Mouse (Mus musculus): ENCODE measurements at regions not wholly inside any gene's neighbourhood (a gene's known extent, or its start where the extent isn't known, plus 50 kb on each side); places are given as distances from the start of the nearest gene placed in this dataset.

- no peak for ATAC-seq (replicated peaks; ENCODE audit: insufficient number of reproducible peaks, low FRiP score, low TSS enrichment, poor library complexity, severe bottlenecking)
Measured at GRCm38 (mm10) chr4:105365076-105365475, 207.9 kb downstream of the Plpp3 start.

GRCm38 (mm10) chr4:105376591-105376990, 219.4 kb downstream of the Plpp3 start:
- ATAC-seq (replicated peaks; ENCODE audit: insufficient number of reproducible peaks, low FRiP score, low TSS enrichment, poor library complexity, severe bottlenecking) = no peak

GRCm38 (mm10) chr4:105377469-105378187, 220.5 kb downstream of the Plpp3 start:
- ATAC-seq (replicated peaks; ENCODE audit: insufficient number of reproducible peaks, low FRiP score, low TSS enrichment, poor library complexity, severe bottlenecking) = no peak

- no peak for ATAC-seq (replicated peaks; ENCODE audit: insufficient number of reproducible peaks, low FRiP score, low TSS enrichment, poor library complexity, severe bottlenecking)
Measured at GRCm38 (mm10) chr4:105384826-105385225, 227.7 kb downstream of the Plpp3 start.

- no peak for ATAC-seq (replicated peaks; ENCODE audit: insufficient number of reproducible peaks, low FRiP score, low TSS enrichment, poor library complexity, severe bottlenecking)
Measured at GRCm38 (mm10) chr4:105385481-105385880, 228.3 kb downstream of the Plpp3 start.

GRCm38 (mm10) chr4:105390378-105390777, 233.2 kb downstream of the Plpp3 start:
- ATAC-seq (replicated peaks; ENCODE audit: insufficient number of reproducible peaks, low FRiP score, low TSS enrichment, poor library complexity, severe bottlenecking) = no peak

GRCm38 (mm10) chr4:105394366-105394765, 237.2 kb downstream of the Plpp3 start:
- no peak for ATAC-seq (replicated peaks; ENCODE audit: insufficient number of reproducible peaks, low FRiP score, low TSS enrichment, poor library complexity, severe bottlenecking)

GRCm38 (mm10) chr4:105397451-105397850, 240.3 kb downstream of the Plpp3 start:
- no peak for ATAC-seq (replicated peaks; ENCODE audit: insufficient number of reproducible peaks, low FRiP score, low TSS enrichment, poor library complexity, severe bottlenecking)

GRCm38 (mm10) chr4:105402021-105402420, 244.9 kb downstream of the Plpp3 start:
- no peak for ATAC-seq (replicated peaks; ENCODE audit: insufficient number of reproducible peaks, low FRiP score, low TSS enrichment, poor library complexity, severe bottlenecking)

- ATAC-seq (replicated peaks; ENCODE audit: insufficient number of reproducible peaks, low FRiP score, low TSS enrichment, poor library complexity, severe bottlenecking) = no peak
Measured at GRCm38 (mm10) chr4:105403169-105403568, 246.0 kb downstream of the Plpp3 start.

GRCm38 (mm10) chr4:105403686-105404085, 246.5 kb downstream of the Plpp3 start:
- no peak for ATAC-seq (replicated peaks; ENCODE audit: insufficient number of reproducible peaks, low FRiP score, low TSS enrichment, poor library complexity, severe bottlenecking)

- ATAC-seq (replicated peaks; ENCODE audit: insufficient number of reproducible peaks, low FRiP score, low TSS enrichment, poor library complexity, severe bottlenecking) = no peak
Measured at GRCm38 (mm10) chr4:105405728-105406127, 248.6 kb downstream of the Plpp3 start.

GRCm38 (mm10) chr4:105406786-105407464, 249.8 kb downstream of the Plpp3 start:
- ATAC-seq (replicated peaks; ENCODE audit: insufficient number of reproducible peaks, low FRiP score, low TSS enrichment, poor library complexity, severe bottlenecking) = no peak

- no peak for ATAC-seq (replicated peaks; ENCODE audit: insufficient number of reproducible peaks, low FRiP score, low TSS enrichment, poor library complexity, severe bottlenecking)
Measured at GRCm38 (mm10) chr4:105408896-105409295, 251.7 kb downstream of the Plpp3 start.

GRCm38 (mm10) chr4:105417166-105417565, 260.0 kb downstream of the Plpp3 start:
- ATAC-seq (replicated peaks; ENCODE audit: insufficient number of reproducible peaks, low FRiP score, low TSS enrichment, poor library complexity, severe bottlenecking) = no peak

- no peak for ATAC-seq (replicated peaks; ENCODE audit: insufficient number of reproducible peaks, low FRiP score, low TSS enrichment, poor library complexity, severe bottlenecking)
Measured at GRCm38 (mm10) chr4:105422466-105422865, 265.3 kb downstream of the Plpp3 start.

- ATAC-seq (replicated peaks; ENCODE audit: insufficient number of reproducible peaks, low FRiP score, low TSS enrichment, poor library complexity, severe bottlenecking) = no peak
Measured at GRCm38 (mm10) chr4:105423727-105424201, 266.6 kb downstream of the Plpp3 start.

- no peak for ATAC-seq (replicated peaks; ENCODE audit: insufficient number of reproducible peaks, low FRiP score, low TSS enrichment, poor library complexity, severe bottlenecking)
Measured at GRCm38 (mm10) chr4:105425086-105425485, 267.9 kb downstream of the Plpp3 start.

GRCm38 (mm10) chr4:105427581-105427980, 270.4 kb downstream of the Plpp3 start:
- ATAC-seq (replicated peaks; ENCODE audit: insufficient number of reproducible peaks, low FRiP score, low TSS enrichment, poor library complexity, severe bottlenecking) = no peak

All from monocyte, adult 5-6 weeks (primary cell).